ENCODE assay signal across 28 mouse cellular contexts in the genomic region with DNA sequence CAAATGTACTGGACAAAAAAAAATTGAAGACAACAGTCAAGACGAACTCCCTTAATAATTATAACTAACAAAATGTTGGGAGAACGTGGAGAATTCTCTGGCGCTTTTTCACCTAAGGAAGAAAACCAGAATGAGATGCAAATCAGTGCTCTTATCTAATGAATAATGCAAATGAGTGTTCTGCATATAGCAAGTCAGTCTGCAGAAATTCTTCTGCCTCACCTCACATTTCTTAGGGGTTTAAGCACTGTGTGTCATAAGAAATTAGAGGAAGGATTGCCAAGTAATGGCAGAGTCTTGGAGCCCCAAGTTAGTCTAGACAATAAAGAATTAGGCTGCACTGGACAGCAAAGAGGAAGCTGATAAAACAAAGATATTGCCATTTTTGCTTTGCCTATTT. TPM values are rescaled to one million over a fixed set of nuclear protein-coding genes. Genes with fewer than 3 reads are reported as not detected.
A peak's percentile ranks its signal among the peaks of the same experiment; 100 is the strongest.
DNase-seq lines count a peak whose midpoint lies in the region; ATAC-seq lines count a peak whose summit lies in the region.
"Had no signal": no experiment of that assay in that cellular context is flagged by ENCODE, and none has a peak within 500 bp of the region (broad histone marks: within the 10 kb centered on the region; RNA-seq: fewer than 3 reads in every experiment).

No protein-coding gene starts in this region.

- WGBS in forebrain, embryonic 13.5 days: 58% methylated on average over 3 of the region's 3 CpGs
- 77% methylated on average over 3 of the region's 3 CpGs for WGBS in forebrain, embryonic 10.5 days
- WGBS in forebrain, embryonic 16.5 days: 32% methylated on average over 3 of the region's 3 CpGs

- no peaks in the 10 kb centered on the region for H3K27me3 ChIP-seq in forebrain, embryonic 13.5 days
- no peaks in the 10 kb centered on the region for H3K27me3 ChIP-seq in forebrain, embryonic 10.5 days (ENCODE audit: poor library complexity, severe bottlenecking)
- no peaks in the 10 kb centered on the region for H3K27me3 ChIP-seq in forebrain, embryonic 16.5 days (replicated peaks; ENCODE audit: control insufficient read depth, insufficient read depth, low read length)
- H3K27me3 ChIP-seq: embryonic facial prominence, embryonic 12.5 days; embryonic facial prominence, embryonic 15.5 days; heart, embryonic 13.5 days; hindbrain, embryonic 12.5 days; hindbrain, embryonic 15.5 days had no signal

- H3K9ac ChIP-seq in forebrain, embryonic 13.5 days: no peak overlapping the region
- H3K9ac ChIP-seq in forebrain, embryonic 16.5 days (replicated peaks; ENCODE audit: low read depth, low read length): no peak overlapping the region
- H3K9ac ChIP-seq: embryonic facial prominence, embryonic 12.5 days; embryonic facial prominence, embryonic 15.5 days; heart, embryonic 13.5 days; hindbrain, embryonic 12.5 days; hindbrain, embryonic 15.5 days had no signal

- DNase-seq in forebrain, embryonic 10.5 days (ENCODE audit: extremely low spot score, low spot score): no peak
- no peak for DNase-seq in frontal cortex, postnatal 36 days (ENCODE audit: low spot score in 2 of 2)
- DNase-seq in gastrocnemius, postnatal 10 days: no peak
- DNase-seq: adrenal gland, adult 8-10 months; adrenal gland, postnatal 25 days; cerebellum, adult 11 months; cerebellum, adult 2 months; cerebellum, adult 9-11 months; cerebellum, postnatal 25 days; gastrocnemius, postnatal 36 days; heart, adult 2 months; heart, postnatal 14 days; heart, postnatal 4 days; kidney, adult 2 months had no signal

- H3K4me1 ChIP-seq in forebrain, embryonic 13.5 days: peaks cover 13% of the 10 kb centered on the region
- no peaks in the 10 kb centered on the region for H3K4me1 ChIP-seq in forebrain, embryonic 10.5 days
- peaks cover 4% of the 10 kb centered on the region for H3K4me1 ChIP-seq in forebrain, embryonic 16.5 days (replicated peaks; ENCODE audit: control insufficient read depth, insufficient read depth, low read length)
- H3K4me1 ChIP-seq: embryonic facial prominence, embryonic 12.5 days; embryonic facial prominence, embryonic 15.5 days; heart, embryonic 10.5 days; heart, embryonic 13.5 days had no signal

- no peak overlapping the region for H3K27ac ChIP-seq in forebrain, embryonic 13.5 days
- no peak overlapping the region for H3K27ac ChIP-seq in forebrain, embryonic 10.5 days
- H3K27ac ChIP-seq in forebrain, embryonic 16.5 days (ENCODE audit: low read length): 0 out of 2 replicates have a peak overlapping the region, but pooled peaks have one; percentile 18
- H3K27ac ChIP-seq: embryonic facial prominence, embryonic 12.5 days; embryonic facial prominence, embryonic 15.5 days; heart, adult 2 months; heart, embryonic 10.5 days; heart, embryonic 13.5 days; hindbrain, embryonic 12.5 days; hindbrain, embryonic 15.5 days had no signal

- no peaks in the 10 kb centered on the region for H3K9me3 ChIP-seq in forebrain, embryonic 13.5 days (replicated peaks)
- no peaks in the 10 kb centered on the region for H3K9me3 ChIP-seq in forebrain, embryonic 10.5 days
- H3K9me3 ChIP-seq in forebrain, embryonic 16.5 days (ENCODE audit: control insufficient read depth, low read length): no peaks in the 10 kb centered on the region
- H3K9me3 ChIP-seq: embryonic facial prominence, embryonic 12.5 days; embryonic facial prominence, embryonic 15.5 days; heart, embryonic 10.5 days; heart, embryonic 13.5 days; hindbrain, embryonic 12.5 days; hindbrain, embryonic 15.5 days had no signal

- H3K36me3 ChIP-seq in forebrain, embryonic 13.5 days (ENCODE audit: poor library complexity, severe bottlenecking): no peaks in the 10 kb centered on the region
- no peaks in the 10 kb centered on the region for H3K36me3 ChIP-seq in forebrain, embryonic 10.5 days (replicated peaks)
- H3K36me3 ChIP-seq in forebrain, embryonic 16.5 days (ENCODE audit: control insufficient read depth, insufficient read depth): no peaks in the 10 kb centered on the region
- H3K36me3 ChIP-seq: embryonic facial prominence, embryonic 12.5 days; embryonic facial prominence, embryonic 15.5 days; heart, embryonic 10.5 days; heart, embryonic 13.5 days; hindbrain, embryonic 12.5 days; hindbrain, embryonic 15.5 days had no signal

- no peak overlapping the region for H3K4me2 ChIP-seq in forebrain, embryonic 13.5 days
- no peak overlapping the region for H3K4me2 ChIP-seq in forebrain, embryonic 16.5 days (ENCODE audit: low read length)
- H3K4me2 ChIP-seq: embryonic facial prominence, embryonic 12.5 days; embryonic facial prominence, embryonic 15.5 days; heart, embryonic 13.5 days; hindbrain, embryonic 12.5 days; hindbrain, embryonic 15.5 days had no signal

- H3K4me3 ChIP-seq in forebrain, embryonic 13.5 days: no peak overlapping the region
- no peak overlapping the region for H3K4me3 ChIP-seq in forebrain, embryonic 10.5 days
- H3K4me3 ChIP-seq in forebrain, embryonic 16.5 days (replicated peaks; ENCODE audit: low read length): no peak overlapping the region
- H3K4me3 ChIP-seq: embryonic facial prominence, embryonic 12.5 days; embryonic facial prominence, embryonic 15.5 days; heart, adult 2 months; heart, embryonic 10.5 days; heart, embryonic 13.5 days; hindbrain, embryonic 12.5 days; hindbrain, embryonic 15.5 days had no signal

- peak; percentile 57; the same call in 1 of the 2 replicates for ATAC-seq in forebrain, embryonic 13.5 days
- ATAC-seq in frontal cortex, adult (ENCODE audit: low TSS enrichment): peak; percentile 85
- ATAC-seq in forebrain, embryonic 16.5 days: peak; percentile 77
- ATAC-seq: activated CD4-positive, CD25-positive, alpha-beta regulatory T cell, adult 4 months; intestine, postnatal 0 days had no signal

RNA-seq across cellular contexts. Expression of gene Ntng1, which starts 49.8 kb away (rescaled TPM):
- polyA plus RNA-seq in forebrain, embryonic 13.5 days (2015; fragmentation: Nextera tagmentation; extraction: Ambion mirVana): 9.0 and 12.6 TPM in 2 replicates
- 0.72 and 2.0 TPM in 2 replicates for polyA plus RNA-seq in forebrain, embryonic 10.5 days (2016; fragmentation: Nextera tagmentation; extraction: Ambion mirVana)
- polyA plus RNA-seq in forebrain, embryonic 16.5 days (2015; fragmentation: Nextera tagmentation; extraction: Ambion mirVana): 5.6 and 10.7 TPM in 2 replicates
- total RNA-seq in gastrocnemius, postnatal 10 days (2021): 1 to 10 TPM; 1.1 to 2.1 TPM
- total RNA-seq: common myeloid progenitor, adult 5-6 weeks; ES-E14; granulocyte monocyte progenitor cell, adult 5-6 weeks had no signal
- polyA plus RNA-seq: activated CD4-positive, CD25-positive, alpha-beta regulatory T cell, adult 4 months had no signal
